Mouse (Mus musculus): ENCODE data around the gene Slc4a2. TPM values are rescaled to one million over a fixed set of nuclear protein-coding genes. Genes with fewer than 3 reads are reported as not detected.

Slc4a2 gene
- polyA plus RNA-seq, 1 experiment = 47.5 TPM

GRCm38 (mm10) chr5:24387264-24388241, 36.1 kb upstream of the Slc4a2 start:
- peaks cover 10% of the 10 kb centered on the region for H3K27me3 ChIP-seq (ENCODE audit: control insufficient read depth, insufficient read depth, low read length)
- H3K27ac ChIP-seq (ENCODE audit: insufficient read depth, low read length) = no peak overlapping the region
- no peaks in the 10 kb centered on the region for H3K36me3 ChIP-seq (ENCODE audit: control insufficient read depth, insufficient read depth, low read length)
- TF ChIP-seq CTCF (IDR thresholded peaks at IDR 0.05; ENCODE audit: extremely low read depth, insufficient read depth, insufficient read length, insufficient replicate concordance) (no peak), POLR2A (IDR thresholded peaks at IDR 0.05; ENCODE audit: low read depth, low read length) (no peak)
- peaks cover 13% of the 10 kb centered on the region for H3K4me1 ChIP-seq (ENCODE audit: control insufficient read depth, insufficient read depth, insufficient read length)
- no peak for DNase-seq (ENCODE audit: low read depth in 1 of 2, low spot score in 2 of 2)
- WGBS = 3% methylated on average over 73 of the region's 73 CpGs
- H3K4me3 ChIP-seq (ENCODE audit: extremely low read depth, insufficient read depth, insufficient read length) = peak overlapping the region; percentile 49; the same call in 1 of the 2 replicates

GRCm38 (mm10) chr5:24388246-24388915, 35.3 kb upstream of the Slc4a2 start:
- DNase-seq (ENCODE audit: low read depth in 1 of 2, low spot score in 2 of 2) = no peak
- Histone ChIP-seq H3K4me3 (ENCODE audit: extremely low read depth, insufficient read depth, insufficient read length) (peak overlapping the region; percentile 49; the same call in 1 of the 2 replicates), H3K27me3 (ENCODE audit: control insufficient read depth, insufficient read depth, low read length) (peaks cover 10% of the 10 kb centered on the region), H3K4me1 (ENCODE audit: control insufficient read depth, insufficient read depth, insufficient read length) (peaks cover 14% of the 10 kb centered on the region), H3K27ac (ENCODE audit: insufficient read depth, low read length) (no peak overlapping the region), H3K36me3 (ENCODE audit: control insufficient read depth, insufficient read depth, low read length) (no peaks in the 10 kb centered on the region)
- TF ChIP-seq POLR2A (IDR thresholded peaks at IDR 0.05; ENCODE audit: low read depth, low read length) (no peak), CTCF (IDR thresholded peaks at IDR 0.05; ENCODE audit: extremely low read depth, insufficient read depth, insufficient read length, insufficient replicate concordance) (no peak)
- WGBS = 29% methylated on average over 26 of the region's 26 CpGs

GRCm38 (mm10) chr5:24389011-24389657, 34.5 kb upstream of the Slc4a2 start:
- Histone ChIP-seq H3K27ac (ENCODE audit: insufficient read depth, low read length) (no peak overlapping the region), H3K4me3 (ENCODE audit: extremely low read depth, insufficient read depth, insufficient read length) (no peak overlapping the region), H3K27me3 (ENCODE audit: control insufficient read depth, insufficient read depth, low read length) (peaks cover 10% of the 10 kb centered on the region), H3K36me3 (ENCODE audit: control insufficient read depth, insufficient read depth, low read length) (no peaks in the 10 kb centered on the region), H3K4me1 (ENCODE audit: control insufficient read depth, insufficient read depth, insufficient read length) (peaks cover 17% of the 10 kb centered on the region)
- 51% methylated on average over 7 of the region's 7 CpGs for WGBS
- no peak for DNase-seq (ENCODE audit: low read depth in 1 of 2, low spot score in 2 of 2)
- no peak for TF ChIP-seq CTCF (IDR thresholded peaks at IDR 0.05; ENCODE audit: extremely low read depth, insufficient read depth, insufficient read length, insufficient replicate concordance)

GRCm38 (mm10) chr5:24389658-24390020, 34.0 kb upstream of the Slc4a2 start:
- peaks cover 17% of the 10 kb centered on the region for H3K4me1 ChIP-seq (ENCODE audit: control insufficient read depth, insufficient read depth, insufficient read length)
- no peaks in the 10 kb centered on the region for H3K36me3 ChIP-seq (ENCODE audit: control insufficient read depth, insufficient read depth, low read length)

GRCm38 (mm10) chr5:24391864-24392263, 31.8 kb upstream of the Slc4a2 start, which contains the start of gene Atg9b:
Atg9b (minus strand) TSS chr5:24392143.
- no peak for TF ChIP-seq POLR2A (IDR thresholded peaks at IDR 0.05; ENCODE audit: low read depth, low read length)
- no peak for TF ChIP-seq CTCF (IDR thresholded peaks at IDR 0.05; ENCODE audit: extremely low read depth, insufficient read depth, insufficient read length, insufficient replicate concordance)
- H3K27me3 ChIP-seq (ENCODE audit: control insufficient read depth, insufficient read depth, low read length) = peaks cover 10% of the 10 kb centered on the region
- H3K27ac ChIP-seq (ENCODE audit: insufficient read depth, low read length) = no peak within 1 kb of the TSS
- no peaks in the 10 kb centered on the region for H3K36me3 ChIP-seq (ENCODE audit: control insufficient read depth, insufficient read depth, low read length)
- DNase-seq (ENCODE audit: low read depth in 1 of 2, low spot score in 2 of 2) = no peak
- 94% methylated on average over 7 of the region's 7 CpGs for WGBS
- peaks cover 17% of the 10 kb centered on the region for H3K4me1 ChIP-seq (ENCODE audit: control insufficient read depth, insufficient read depth, insufficient read length)
- no peak within 1 kb of the TSS for H3K4me3 ChIP-seq (ENCODE audit: extremely low read depth, insufficient read depth, insufficient read length)

More at GRCm38 (mm10) chr5:24389658-24390020, 34.0 kb upstream of the Slc4a2 start:
- TF ChIP-seq CTCF (IDR thresholded peaks at IDR 0.05; ENCODE audit: extremely low read depth, insufficient read depth, insufficient read length, insufficient replicate concordance) (no peak), POLR2A (IDR thresholded peaks at IDR 0.05; ENCODE audit: low read depth, low read length) (no peak)
- H3K4me3 ChIP-seq (ENCODE audit: extremely low read depth, insufficient read depth, insufficient read length) = no peak overlapping the region
- DNase-seq (ENCODE audit: low read depth in 1 of 2, low spot score in 2 of 2) = no peak
- whole genome bisulfite sequencing = 86% methylated on average over 4 of the region's 4 CpGs
- H3K27me3 ChIP-seq (ENCODE audit: control insufficient read depth, insufficient read depth, low read length) = peaks cover 10% of the 10 kb centered on the region
- H3K27ac ChIP-seq (ENCODE audit: insufficient read depth, low read length) = no peak overlapping the region

- Histone ChIP-seq H3K4me3 (ENCODE audit: extremely low read depth, insufficient read depth, insufficient read length) (no peak overlapping the region), H3K27ac (ENCODE audit: insufficient read depth, low read length) (no peak overlapping the region), H3K27me3 (ENCODE audit: control insufficient read depth, insufficient read depth, low read length) (peaks cover 8% of the 10 kb centered on the region), H3K4me1 (ENCODE audit: control insufficient read depth, insufficient read depth, insufficient read length) (peaks cover 14% of the 10 kb centered on the region), H3K36me3 (ENCODE audit: control insufficient read depth, insufficient read depth, low read length) (no peaks in the 10 kb centered on the region)
- TF ChIP-seq CTCF (IDR thresholded peaks at IDR 0.05; ENCODE audit: extremely low read depth, insufficient read depth, insufficient read length, insufficient replicate concordance) (no peak), POLR2A (IDR thresholded peaks at IDR 0.05; ENCODE audit: low read depth, low read length) (no peak)
- 92% methylated on average over 7 of the region's 7 CpGs for WGBS
- DNase-seq (ENCODE audit: low read depth in 1 of 2, low spot score in 2 of 2) = no peak
These were observed 30.9 kb upstream of the Slc4a2 start for GRCm38 (mm10) chr5:24392724-24393123.
